Mouse (Mus musculus): Measurements from ENCODE around the gene Calr. TPM values are rescaled to one million over a fixed set of nuclear protein-coding genes. Genes with fewer than 3 reads are reported as not detected.
A peak's percentile ranks its signal among the peaks of the same experiment; 100 is the strongest.

Gene Calr
- total and polyA plus RNA-seq, 2 experiments = 308 to 411 TPM

DNA sequence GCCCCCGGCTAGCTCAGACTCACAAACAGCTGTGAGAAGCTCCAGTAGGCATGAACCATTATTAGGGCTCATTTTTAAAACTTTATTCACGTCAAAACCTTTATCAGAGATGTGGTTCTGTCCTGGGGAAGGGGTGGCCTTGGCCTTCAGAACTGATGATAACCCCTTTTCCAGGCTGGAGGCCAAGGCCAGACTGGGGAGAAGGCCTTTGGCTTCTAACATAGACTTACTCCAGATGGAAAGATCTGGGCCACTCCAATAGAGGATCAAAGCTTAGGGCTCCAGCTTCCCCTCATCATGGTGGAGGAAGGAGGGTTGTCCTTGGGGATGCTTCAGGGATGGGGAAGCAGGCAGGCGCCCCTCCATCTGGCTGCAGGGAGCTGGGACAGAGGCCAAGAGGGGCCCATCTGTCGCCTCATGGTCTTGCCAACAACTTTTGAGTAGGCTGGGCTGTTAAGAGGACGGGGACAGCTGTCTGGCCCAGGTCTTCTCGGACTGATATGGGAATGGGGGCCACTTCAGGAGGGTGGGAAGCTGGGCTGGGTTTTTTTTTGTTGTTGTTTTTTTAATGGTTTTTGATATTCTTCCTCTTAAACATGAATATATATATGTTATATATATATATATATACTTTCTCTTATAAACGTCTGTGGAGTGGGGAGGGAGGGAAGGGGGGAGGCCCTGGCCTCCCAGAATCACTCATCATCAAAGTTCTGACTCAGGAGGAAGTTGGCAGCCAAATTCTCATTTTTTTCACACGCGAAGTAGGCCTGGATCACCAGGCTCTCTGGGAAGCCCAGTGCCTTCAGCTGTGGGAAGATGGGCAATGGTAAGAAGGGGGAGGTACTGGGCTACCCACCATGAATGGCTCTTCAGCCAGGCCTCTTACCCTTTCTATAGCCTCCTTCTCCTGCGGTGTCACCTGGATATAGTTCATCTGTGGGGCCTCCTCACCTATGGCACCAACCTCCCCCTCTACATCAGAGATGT, 11.6 kb downstream of the Calr start:
- Histone ChIP-seq H3K79me2 (ENCODE audit: control insufficient read depth, insufficient read depth, low read length) (peaks cover 3% of the 10 kb centered on the region; the same call in 1 of the 2 replicates), H3K4me3 (ENCODE audit: insufficient read depth, low read depth, low read length) (no peak overlapping the region), H3K4me1 (ENCODE audit: control insufficient read depth, insufficient read depth, low read length) (peaks cover 6% of the 10 kb centered on the region; the same call in 1 of the 2 replicates), H3K9ac (ENCODE audit: low read depth, low read length) (no peak overlapping the region), H3K27me3 (ENCODE audit: control insufficient read depth, insufficient read depth, low read length) (no peaks in the 10 kb centered on the region), H3K27ac (replicated peaks; ENCODE audit: insufficient read depth, low read depth, low read length) (no peak overlapping the region), H3K36me3 (ENCODE audit: control insufficient read depth, insufficient read depth, low read length) (peaks cover 19% of the 10 kb centered on the region; the same call in 1 of the 2 replicates)
- no peak for DNase-seq (ENCODE audit: extremely low read depth, low read depth, low spot score)
- no peak for TF ChIP-seq CTCF (IDR thresholded peaks at IDR 0.05; ENCODE audit: low read depth, low read length)
- TF ChIP-seq POLR2A (IDR thresholded peaks at IDR 0.05; ENCODE audit: extremely low read depth, insufficient read depth, low read length) = no peak
- 78% methylated on average over 10 of the region's 10 CpGs for WGBS

DNA sequence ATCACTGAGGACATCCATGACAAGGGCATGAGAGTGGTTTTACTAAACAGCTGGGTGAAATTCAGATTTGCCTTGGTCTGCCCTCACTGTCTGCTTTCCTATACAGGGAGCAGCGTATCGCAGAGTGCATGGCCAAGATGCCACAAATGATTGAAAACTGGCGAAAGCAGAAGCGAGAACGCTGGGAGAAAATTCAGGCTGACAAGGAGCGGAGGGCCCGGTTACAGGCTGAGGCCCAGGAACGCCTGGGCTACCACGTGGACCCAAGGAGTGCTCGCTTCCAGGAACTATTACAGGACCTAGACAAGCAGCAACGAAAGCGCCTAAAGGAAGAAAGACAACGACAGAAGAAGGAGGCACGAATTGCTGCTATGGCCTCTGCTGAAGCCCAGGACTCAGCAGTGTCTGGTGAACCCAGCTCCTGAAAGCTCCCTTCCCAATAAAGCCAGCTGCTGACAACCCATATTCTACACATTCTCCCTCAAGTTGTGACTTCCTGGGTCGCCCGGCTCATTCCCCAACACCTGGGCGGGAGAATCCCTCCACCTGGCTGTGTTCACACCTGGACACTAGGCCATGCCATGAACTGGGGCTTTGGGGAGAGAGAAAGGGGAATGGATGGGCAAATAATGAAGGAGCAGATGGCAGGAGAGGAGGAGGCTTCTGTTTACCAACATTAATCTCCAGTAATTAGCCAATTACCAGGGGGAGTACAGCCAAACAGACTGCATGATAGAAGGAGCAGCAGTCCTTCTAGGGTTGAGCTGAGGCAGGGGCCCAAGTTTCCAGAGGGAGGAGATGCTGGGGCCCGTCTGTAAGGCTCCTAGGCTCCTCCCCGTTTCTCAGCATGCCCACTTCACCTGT, 12.5 kb downstream of the Calr start:
- no peak for TF ChIP-seq CTCF (IDR thresholded peaks at IDR 0.05; ENCODE audit: low read depth, low read length)
- no peak for TF ChIP-seq POLR2A (IDR thresholded peaks at IDR 0.05; ENCODE audit: extremely low read depth, insufficient read depth, low read length)
- Histone ChIP-seq H3K4me1 (ENCODE audit: control insufficient read depth, insufficient read depth, low read length) (peaks cover 6% of the 10 kb centered on the region; the same call in 1 of the 2 replicates), H3K27ac (replicated peaks; ENCODE audit: insufficient read depth, low read depth, low read length) (no peak overlapping the region), H3K9ac (ENCODE audit: low read depth, low read length) (no peak overlapping the region), H3K27me3 (ENCODE audit: control insufficient read depth, insufficient read depth, low read length) (no peaks in the 10 kb centered on the region), H3K4me3 (ENCODE audit: insufficient read depth, low read depth, low read length) (no peak overlapping the region), H3K79me2 (ENCODE audit: control insufficient read depth, insufficient read depth, low read length) (peaks cover 3% of the 10 kb centered on the region; the same call in 1 of the 2 replicates), H3K36me3 (ENCODE audit: control insufficient read depth, insufficient read depth, low read length) (peaks cover 19% of the 10 kb centered on the region; the same call in 1 of the 2 replicates)
- 86% methylated on average over 19 of the region's 19 CpGs for WGBS
- DNase-seq (ENCODE audit: extremely low read depth, low read depth, low spot score) = no peak

DNA sequence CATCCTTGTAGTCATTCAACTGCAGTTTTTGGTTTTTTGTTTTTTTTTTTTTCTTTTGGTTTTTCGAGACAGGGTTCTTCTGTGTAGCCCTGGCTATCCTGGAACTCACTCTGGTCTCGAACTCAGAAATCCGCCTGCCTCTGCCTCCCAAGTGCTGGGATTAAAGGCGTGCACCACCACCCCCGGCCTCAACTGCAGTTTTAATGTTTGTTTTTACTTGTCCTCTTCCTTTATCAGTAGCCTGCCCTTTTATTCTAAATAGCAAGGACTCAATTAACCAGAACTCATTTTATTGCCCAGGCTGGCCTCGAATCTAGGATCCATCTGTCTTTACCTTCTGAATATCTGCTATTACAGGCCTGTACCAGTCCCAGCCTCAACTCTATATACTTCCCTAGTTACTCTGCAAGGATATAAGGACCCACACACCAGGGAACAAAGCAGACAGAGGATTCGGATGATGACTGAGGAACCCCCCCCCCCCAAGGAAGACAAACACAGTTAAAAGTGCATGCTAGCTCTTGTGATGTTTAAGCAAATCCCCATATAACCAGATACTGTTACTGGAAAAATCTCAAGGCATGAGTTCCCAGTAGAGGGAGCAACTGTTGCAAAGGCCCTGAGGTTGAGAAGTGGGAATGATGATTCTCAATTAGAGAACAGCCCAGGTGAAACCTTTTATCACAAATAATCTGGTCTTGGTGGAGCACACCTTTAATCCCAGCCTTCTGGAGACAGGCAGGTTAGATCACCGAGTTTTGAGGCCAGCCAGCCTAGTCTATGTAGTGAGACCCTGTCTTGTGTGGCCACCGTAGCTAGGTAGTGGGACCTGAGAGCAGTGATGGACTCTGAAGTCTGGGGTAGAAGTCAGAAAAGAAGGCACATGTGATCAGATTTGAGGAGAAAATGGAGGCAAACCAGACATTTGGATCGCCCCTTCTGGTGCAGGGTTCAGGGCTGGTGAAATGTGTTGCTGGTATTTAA, 13.7 kb downstream of the Calr start:
- peak overlapping the region; percentile 98 for H3K9ac ChIP-seq (ENCODE audit: low read depth, low read length)
- no peak for DNase-seq (ENCODE audit: extremely low read depth, low read depth, low spot score)
- TF ChIP-seq POLR2A (IDR thresholded peaks at IDR 0.05; ENCODE audit: extremely low read depth, insufficient read depth, low read length) = no peak
- no peak for TF ChIP-seq CTCF (IDR thresholded peaks at IDR 0.05; ENCODE audit: low read depth, low read length)
- H3K27me3 ChIP-seq (ENCODE audit: control insufficient read depth, insufficient read depth, low read length) = no peaks in the 10 kb centered on the region
- H3K36me3 ChIP-seq (ENCODE audit: control insufficient read depth, insufficient read depth, low read length) = peaks cover 18% of the 10 kb centered on the region; the same call in 1 of the 2 replicates
- 38% methylated on average over 10 of the region's 10 CpGs for WGBS
- H3K79me2 ChIP-seq (ENCODE audit: control insufficient read depth, insufficient read depth, low read length) = peaks cover 5% of the 10 kb centered on the region; the same call in 1 of the 2 replicates
- H3K4me3 ChIP-seq (ENCODE audit: insufficient read depth, low read depth, low read length) = peak overlapping the region; percentile 68
- H3K27ac ChIP-seq (replicated peaks; ENCODE audit: insufficient read depth, low read depth, low read length) = no peak overlapping the region
- peaks cover 6% of the 10 kb centered on the region; the same call in 1 of the 2 replicates for H3K4me1 ChIP-seq (ENCODE audit: control insufficient read depth, insufficient read depth, low read length)

DNA sequence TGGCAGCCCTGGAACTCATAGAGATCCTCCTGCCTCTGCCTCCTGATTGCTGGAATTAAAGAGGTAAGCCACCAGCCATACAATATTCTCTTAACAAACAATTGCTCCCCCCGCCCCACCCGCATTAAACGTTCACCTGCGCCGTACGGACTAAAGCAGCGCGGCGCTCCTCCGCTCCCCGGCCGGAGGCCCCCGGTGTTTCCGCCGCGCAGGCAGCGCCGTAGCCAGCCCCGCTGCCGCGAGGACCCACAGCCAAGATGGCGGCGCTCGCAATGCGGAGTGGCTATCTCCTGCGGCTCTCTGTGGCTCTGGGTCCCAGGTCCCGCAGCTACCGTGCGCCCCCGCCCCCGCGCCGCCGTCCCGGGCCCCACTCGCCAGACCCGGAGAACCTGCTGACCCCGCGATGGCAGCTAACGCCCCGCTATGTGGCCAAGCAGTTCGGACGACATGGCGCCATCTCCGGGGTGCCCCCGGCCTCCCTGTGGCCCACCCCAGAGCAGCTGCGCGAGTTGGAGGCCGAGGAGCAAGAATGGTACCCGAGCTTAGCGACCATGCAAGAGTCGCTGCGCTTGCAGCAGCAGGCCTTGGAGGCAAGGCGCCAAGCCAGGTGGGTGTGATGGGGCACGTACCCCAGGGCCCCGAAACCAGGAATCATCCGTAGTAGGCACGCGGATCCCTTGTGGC, 14.6 kb downstream of the Calr start:
- Histone ChIP-seq H3K9ac (ENCODE audit: low read depth, low read length) (peak overlapping the region; percentile 98), H3K4me3 (ENCODE audit: insufficient read depth, low read depth, low read length) (peak overlapping the region; percentile 68), H3K27me3 (ENCODE audit: control insufficient read depth, insufficient read depth, low read length) (no peaks in the 10 kb centered on the region), H3K4me1 (ENCODE audit: control insufficient read depth, insufficient read depth, low read length) (peaks cover 6% of the 10 kb centered on the region; the same call in 1 of the 2 replicates), H3K36me3 (ENCODE audit: control insufficient read depth, insufficient read depth, low read length) (peaks cover 16% of the 10 kb centered on the region; the same call in 1 of the 2 replicates), H3K79me2 (ENCODE audit: control insufficient read depth, insufficient read depth, low read length) (peaks cover 8% of the 10 kb centered on the region; the same call in 1 of the 2 replicates), H3K27ac (replicated peaks; ENCODE audit: insufficient read depth, low read depth, low read length) (peak overlapping the region; percentile 86)
- DNase-seq (ENCODE audit: extremely low read depth, low read depth, low spot score) = no peak
- under 1% methylated on average over 57 of the region's 59 CpGs for WGBS
- TF ChIP-seq CTCF (IDR thresholded peaks at IDR 0.05; ENCODE audit: low read depth, low read length) (no peak), POLR2A (IDR thresholded peaks at IDR 0.05; ENCODE audit: extremely low read depth, insufficient read depth, low read length) (peak; percentile 75; the same call in 1 of the 2 replicates)
